Mouse (Mus musculus): ENCODE data around the gene Zfp524. TPM values are rescaled to one million over a fixed set of nuclear protein-coding genes. Genes with fewer than 3 reads are reported as not detected.
"Not testable (repeated sequence)": the region's sequence is repeated elsewhere in the genome, so short reads cannot be mapped to it uniquely, and the experiment has no call there.

Zfp524 gene
- polyA plus RNA-seq, 1 experiment from 2014 or later = 14.9 TPM

DNA sequence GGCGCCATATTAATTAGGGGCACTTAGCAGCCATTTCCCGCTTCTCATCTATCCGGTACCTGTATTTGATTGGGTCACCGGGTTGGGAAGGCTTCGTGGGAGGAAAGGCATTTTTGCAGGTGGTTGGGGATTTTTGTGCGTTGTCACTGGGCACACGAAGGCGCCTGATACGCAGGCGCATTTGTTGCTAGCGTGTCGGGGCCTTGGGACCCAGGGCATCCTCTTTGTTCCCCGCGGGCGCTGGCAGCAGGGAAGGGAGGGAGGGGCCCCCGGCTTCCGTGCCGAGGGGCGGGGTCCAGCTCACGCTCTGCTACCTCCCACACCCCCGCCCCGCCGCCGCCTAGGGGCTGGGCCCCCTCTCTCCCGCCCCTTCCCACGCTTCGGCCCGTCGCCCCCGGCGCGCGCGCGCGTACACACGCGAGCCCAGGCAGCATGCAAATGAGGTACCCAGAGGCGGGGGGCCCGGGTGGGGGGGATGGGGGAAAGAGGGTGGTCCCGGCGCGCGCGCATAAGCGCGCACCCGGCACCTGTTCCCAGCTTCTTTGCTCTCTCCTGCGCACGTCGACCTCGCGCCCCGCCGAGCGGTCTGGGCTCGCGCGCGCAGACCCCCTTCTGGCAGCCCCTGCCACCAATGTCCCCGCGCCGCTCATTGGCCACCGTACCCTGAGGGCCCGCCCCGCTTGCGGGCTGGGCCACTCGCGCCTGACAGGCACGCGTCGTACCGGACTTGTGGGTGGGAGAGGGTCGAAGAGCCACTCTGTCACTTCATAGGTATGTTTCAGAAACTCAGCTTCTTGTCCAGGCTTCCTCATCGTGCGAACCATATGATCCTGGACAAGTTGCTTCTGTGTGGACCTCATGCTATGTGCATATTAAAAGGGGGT, 1.1 kb downstream of the Zfp524 start, which contains the start of gene Gm44973:
TSS of gene Gm44973 (plus strand) at position 379 of the 884 bp plus-strand sequence.
- peak; percentile 97 for DNase-seq (ENCODE audit: low spot score)

DNA sequence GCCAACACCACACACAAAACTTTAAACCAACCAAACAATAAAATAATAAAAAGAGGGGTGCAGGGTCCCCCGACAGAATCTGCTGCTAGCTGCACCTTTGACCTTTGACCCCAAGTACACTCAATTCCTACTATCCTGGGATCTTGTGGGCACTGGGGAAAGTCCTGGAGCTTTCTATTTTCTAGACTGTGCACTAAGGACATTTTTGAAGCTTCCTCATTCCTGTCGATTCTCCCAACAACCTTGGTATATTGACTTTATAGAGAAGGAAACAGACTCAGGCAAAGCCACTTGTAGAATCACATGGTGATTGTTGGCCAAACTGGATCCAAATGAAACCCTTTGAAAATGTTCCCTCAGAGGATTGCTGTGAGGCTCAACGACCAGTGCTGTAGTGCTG, 1.8 kb downstream of the Zfp524 start:
- no peak for DNase-seq (ENCODE audit: low spot score)

DNA sequence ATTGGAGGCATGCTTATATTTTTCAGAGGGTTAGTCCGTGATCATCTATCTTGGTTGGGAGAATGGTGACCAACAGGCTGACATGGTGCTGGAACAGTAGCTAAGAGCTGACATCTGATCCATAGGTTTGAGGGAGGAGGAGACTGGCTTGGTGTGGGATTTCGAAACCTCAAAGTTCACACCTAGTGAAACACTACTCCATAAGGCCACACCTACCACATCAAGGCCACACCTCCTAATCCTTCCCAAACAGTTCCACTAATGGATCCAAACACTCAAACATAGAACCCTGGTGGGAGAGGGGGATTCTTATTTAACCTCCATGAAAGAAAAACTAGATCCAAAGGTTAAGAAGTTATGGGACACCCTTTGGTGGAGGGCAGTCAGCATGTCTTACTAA, 2.7 kb downstream of the Zfp524 start:
- DNase-seq (ENCODE audit: low spot score) = no peak

DNA sequence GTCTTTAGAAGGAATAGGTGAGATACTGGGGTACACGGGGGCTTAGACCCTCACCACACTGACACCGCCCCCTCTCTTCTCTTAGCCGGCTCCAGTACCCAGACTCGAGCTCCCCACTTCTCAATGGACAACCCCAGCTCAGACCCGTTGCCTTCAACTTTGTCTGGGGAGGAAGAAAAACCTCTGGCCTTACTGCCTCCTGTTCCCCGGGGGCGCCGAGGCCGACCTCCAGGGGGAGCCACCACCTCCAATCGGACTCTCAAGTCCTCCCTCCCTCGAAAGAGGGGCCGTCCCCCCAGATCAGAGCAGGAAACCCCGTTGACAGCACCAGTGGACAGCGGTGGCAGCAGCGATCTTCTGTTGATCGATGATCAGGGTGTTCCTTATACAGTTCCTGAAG, 3.1 kb downstream of the Zfp524 start:
- DNase-seq (ENCODE audit: low spot score) = no peak

DNA sequence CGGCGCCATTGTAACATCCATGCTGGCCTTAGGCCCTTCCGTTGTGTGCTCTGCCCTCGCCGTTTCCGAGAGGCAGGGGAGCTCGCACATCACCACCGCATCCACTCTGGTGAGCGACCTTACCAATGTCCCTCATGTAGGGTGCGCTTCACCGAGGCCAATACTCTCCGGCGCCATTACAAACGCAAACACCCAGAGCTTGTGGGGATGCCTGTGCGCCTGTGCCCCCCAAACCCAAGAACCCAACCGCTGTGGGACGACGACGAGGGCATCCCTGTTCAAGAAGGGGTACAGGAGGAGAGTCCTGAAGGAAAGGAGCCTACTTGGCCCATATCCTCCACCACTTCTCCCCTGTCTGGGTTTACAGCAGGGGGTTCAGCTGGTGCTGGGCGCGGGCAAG, 3.7 kb downstream of the Zfp524 start:
- no peak for DNase-seq (ENCODE audit: low spot score)

DNA sequence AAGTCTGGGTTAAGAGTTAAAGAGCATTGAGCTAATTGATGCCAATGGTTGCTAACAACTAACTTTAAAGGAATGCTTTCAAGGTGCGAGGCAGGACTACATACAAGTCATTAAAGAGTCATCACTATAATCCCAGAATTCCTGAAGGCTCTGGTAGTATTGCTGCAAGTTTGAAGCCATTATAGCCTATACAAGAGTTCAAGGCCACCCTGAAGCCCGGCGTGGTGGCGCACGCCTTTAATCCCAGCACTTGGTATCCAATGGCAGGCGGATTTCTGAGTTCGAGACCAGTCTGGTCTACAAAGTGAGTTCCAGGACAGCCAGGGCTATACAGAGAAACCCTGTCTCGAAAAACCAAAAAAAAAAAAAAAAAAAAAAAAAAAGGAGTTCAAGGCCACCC, 5.4 kb downstream of the Zfp524 start:
- DNase-seq (ENCODE audit: low spot score) = not testable (repeated sequence)

DNA sequence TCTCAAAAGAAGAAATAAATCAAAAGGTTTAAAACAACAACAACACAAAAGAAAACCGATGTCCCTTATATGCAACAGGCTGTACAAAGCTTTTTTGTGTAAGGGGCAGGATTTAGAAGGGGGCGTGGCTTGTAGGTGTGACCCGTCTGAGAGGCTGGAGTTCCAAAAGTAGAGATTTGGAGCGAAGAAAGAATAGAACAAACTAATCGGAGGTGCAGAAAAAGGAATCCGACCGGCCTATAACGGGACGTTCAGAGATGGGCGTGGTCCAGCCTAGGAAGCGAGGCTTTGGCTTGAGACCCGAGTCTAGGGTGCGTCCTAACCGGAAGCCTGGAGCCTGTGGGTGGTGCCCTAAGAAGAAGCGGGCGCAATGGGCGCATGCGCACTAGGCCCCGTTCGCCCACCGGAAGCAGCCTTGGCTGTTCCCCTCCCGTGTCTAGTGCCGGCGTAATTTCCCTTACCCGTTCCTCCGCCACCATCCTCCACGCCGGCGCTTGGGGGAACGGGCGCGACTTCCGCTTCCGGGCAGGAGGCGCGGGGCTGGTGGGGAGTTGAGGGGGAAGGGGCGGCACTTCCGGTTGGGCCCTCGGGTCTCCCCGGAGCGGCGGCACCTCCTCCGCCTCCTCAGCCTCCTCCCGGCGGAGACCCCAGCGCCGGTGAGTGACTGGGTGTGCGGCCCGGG, 5.9 kb downstream of the Zfp524 start, which contains the start of the genes Zfp865 and Ccdc106:
TSS of gene Zfp865 (plus strand) at position 377 of the 682 bp plus-strand sequence.
TSS of gene Ccdc106 (plus strand) at position 554 of the 682 bp plus-strand sequence.
- DNase-seq (ENCODE audit: low spot score) = peak; percentile 99

DNA sequence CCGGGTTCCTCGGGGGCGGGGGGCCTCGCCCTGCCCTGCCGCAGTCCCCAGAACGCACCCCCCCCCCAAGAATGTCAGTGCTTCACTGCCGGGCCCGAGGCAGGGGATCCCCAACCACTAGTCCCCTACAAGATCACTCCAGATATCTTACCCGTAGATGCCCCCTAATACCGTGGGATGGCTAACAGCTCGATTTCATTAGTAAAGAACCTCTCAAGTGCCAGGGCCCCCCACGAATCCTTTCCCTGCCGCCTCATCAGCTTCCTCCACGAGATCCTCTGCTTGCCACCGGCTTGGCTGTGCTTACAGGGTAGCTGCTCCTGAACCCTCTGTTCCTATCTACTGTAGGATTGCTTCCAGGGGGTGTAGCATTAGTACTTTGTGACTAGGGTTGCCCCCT, 6.5 kb downstream of the Zfp524 start:
- no peak for DNase-seq (ENCODE audit: low spot score)

DNA sequence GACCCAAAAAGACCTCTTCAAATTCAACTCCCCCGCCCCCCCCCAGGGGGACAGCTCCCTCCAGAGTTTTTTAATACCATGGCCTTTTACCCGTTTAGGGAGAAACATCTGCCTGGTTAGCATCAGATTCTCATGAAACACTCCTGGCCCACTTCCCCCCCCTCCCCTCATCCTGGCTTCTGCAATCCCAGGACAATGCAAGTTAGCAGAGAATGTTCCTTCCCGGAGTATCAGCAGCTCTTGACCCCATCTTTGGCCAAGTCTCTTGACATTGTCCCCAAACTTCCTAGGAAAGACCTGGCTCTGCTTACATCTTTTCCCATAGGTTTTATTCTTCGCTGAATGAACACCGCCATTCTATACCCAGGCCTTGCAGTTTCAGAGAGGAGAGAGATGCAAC, 7.0 kb downstream of the Zfp524 start:
- DNase-seq (ENCODE audit: low spot score) = no peak

DNA sequence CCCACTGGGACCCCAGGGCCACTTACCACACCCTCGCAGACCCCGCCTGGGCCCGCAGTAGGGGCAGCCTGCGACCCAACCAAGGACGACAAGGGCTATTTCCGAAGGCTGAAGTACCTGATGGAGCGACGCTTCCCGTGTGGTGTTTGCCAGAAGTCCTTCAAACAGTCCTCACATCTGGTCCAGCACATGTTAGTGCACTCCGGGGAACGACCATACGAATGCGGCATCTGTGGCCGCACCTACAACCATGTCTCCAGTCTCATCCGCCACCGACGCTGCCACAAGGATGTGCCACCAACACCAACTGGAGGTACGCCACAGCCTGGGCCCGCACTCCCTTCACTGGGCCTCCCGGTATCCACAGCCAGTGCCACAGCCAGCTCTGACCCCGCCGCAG, 15.3 kb downstream of the Zfp524 start:
- DNase-seq (ENCODE audit: low spot score) = no peak

DNA sequence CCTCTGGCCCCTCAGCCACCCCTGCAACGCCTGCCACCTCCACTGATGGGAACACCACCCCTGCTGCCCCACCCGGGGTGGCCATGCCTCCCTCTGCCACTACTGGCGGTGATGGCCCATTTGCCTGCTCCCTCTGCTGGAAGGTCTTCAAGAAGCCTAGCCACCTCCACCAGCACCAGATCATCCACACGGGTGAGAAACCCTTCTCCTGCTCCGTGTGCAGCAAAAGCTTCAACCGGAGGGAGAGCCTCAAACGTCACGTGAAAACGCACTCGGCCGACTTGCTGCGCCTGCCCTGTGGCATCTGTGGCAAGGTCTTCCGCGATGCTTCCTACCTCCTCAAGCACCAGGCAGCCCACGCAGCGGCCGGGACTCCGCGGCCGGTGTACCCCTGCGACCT, 15.7 kb downstream of the Zfp524 start:
- no peak for DNase-seq (ENCODE audit: low spot score)

DNA sequence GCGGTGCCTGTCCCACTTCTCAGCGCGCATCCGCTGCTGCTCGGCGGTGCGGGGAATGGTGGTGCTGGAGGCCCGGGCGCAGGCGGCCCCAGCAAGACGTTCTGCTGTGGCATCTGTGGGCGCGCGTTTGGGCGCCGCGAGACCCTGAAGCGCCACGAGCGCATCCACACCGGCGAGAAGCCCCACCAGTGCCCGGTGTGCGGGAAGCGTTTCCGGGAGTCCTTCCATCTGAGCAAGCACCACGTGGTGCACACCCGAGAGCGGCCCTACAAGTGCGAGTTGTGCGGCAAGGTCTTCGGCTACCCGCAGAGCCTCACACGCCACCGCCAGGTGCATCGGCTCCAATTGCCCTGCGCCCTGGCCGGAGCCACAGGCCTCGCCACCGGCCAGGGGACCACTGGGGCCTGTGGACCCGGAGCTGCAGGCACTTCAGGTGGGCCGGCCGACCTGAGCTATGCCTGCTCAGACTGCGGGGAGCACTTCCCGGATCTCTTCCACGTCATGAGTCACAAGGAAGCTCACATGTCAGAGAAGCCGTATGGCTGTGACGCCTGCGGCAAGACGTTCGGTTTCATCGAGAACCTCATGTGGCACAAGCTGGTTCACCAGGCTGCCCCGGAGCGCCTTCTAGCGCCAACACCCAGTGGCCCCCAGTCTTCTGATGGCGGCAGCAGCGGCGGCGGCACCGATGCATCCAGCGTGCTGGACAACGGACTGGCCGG, 16.5 kb downstream of the Zfp524 start:
- DNase-seq (ENCODE audit: low spot score) = no peak

DNA sequence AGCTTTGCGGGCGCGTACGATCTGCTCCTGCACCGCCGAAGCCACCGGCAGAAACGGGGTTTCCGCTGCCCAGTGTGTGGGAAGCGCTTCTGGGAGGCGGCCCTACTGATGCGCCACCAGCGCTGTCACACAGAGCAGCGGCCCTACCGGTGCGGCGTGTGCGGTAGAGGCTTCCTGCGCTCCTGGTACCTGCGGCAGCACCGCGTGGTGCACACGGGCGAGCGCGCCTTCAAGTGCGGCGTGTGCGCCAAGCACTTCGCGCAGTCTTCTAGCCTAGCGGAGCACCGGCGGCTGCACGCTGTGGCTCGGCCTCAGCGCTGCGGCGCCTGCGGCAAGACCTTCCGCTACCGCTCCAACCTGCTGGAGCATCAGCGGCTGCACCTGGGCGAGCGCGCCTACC, 17.3 kb downstream of the Zfp524 start:
- DNase-seq (ENCODE audit: low spot score) = no peak

DNA sequence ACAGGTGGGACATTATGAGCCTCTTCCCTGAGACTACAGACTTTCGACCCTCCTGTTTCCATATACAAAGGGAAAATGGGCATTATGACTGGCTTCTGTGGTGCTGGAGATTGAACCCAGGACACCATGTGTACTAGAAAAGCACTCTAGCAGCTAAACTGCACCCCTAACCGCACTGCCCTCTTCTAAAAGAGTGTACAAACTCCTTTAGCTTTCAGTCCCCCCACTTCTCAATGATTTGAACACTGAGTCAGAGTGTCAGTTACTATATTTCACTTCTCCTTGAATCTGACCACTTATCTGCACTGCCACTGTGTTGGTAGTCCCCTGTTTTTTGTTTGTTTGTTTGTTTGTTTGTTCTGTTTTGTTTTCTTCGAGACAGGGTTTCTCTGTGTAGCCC, 19.6 kb downstream of the Zfp524 start, which contains the start of gene 4632433K11Rik:
TSS of gene 4632433K11Rik (plus strand) at position 301 of the 400 bp plus-strand sequence.
- DNase-seq (ENCODE audit: low spot score) = no peak

DNA sequence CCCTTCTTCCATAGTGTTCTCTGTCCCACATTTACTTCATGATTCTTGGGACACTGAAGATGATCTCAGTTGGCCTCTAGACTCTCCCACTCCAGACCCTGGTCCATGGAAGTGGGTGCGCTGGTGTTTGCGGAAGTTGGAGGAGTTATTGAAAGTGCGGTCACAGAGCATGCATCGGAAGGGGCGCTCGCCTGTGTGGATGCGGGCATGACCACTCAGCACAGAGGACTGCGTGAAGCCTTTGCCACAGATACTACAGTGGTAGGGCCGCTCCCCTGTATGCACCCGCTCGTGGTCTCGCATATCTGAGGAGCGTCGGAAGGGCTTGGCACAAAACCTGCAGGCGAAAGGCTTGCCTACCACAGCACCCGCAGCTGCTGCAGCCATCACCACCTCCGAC, 21.4 kb downstream of the Zfp524 start:
- DNase-seq (ENCODE audit: low spot score) = no peak

DNA sequence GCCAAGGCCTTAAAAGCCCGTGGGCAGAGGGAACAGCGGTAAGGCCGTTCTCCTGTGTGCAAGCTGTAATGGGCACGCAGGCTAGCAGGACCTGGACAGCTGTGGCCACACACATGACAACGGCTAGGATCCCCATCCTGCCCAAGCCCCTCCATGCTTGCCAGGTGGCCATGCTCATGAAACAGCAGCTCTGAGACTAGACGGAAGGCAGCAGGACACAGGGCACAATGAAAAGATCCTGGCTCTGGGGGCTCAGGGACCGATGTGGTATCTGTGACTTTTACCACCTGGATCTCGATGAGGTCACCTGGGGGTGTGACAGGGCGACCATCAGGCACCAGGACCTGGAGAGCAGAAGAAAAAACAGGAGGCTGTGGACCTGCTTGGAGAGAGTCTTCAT, 21.9 kb downstream of the Zfp524 start:
- DNase-seq (ENCODE audit: low spot score) = no peak

DNA sequence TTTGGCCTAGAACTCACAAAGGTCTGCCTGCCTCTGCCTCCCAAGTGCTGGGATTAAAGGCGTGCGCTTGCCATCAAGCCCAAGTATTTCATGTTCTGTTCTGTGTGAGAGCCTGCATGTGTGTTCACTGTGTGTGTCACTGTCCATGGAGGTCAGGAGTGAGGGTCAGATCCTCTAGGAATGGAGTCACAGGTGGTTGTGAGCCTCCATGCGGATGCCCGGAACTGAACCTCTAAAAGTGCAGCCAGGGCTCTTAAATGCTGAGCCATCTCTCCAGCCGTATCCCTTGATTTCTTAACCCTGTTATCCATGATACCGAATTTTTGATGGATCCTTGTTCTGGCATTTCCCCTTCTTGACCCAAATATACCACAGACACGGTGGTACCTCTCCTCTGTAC, 22.8 kb downstream of the Zfp524 start:
- DNase-seq (ENCODE audit: low spot score) = no peak

DNA sequence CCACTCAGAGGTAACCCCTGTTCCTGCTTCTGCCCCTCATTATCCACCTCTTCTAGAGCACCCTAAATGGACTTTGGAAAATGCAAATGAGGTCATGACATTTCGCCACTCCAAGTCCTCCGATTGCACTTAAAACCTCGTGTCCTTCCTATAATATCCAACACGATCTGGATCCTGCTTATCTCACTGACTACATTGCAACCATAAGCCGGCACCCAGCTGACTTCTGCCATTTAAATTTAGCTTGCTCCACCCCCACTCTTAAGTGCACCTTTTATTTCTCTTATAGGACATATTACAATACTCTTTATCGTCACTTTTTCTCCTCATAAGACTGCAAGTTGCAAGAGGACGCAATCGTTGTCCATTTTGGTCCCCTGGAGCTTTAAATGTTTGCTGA, 23.3 kb downstream of the Zfp524 start:
- DNase-seq (ENCODE audit: low spot score) = no peak

DNA sequence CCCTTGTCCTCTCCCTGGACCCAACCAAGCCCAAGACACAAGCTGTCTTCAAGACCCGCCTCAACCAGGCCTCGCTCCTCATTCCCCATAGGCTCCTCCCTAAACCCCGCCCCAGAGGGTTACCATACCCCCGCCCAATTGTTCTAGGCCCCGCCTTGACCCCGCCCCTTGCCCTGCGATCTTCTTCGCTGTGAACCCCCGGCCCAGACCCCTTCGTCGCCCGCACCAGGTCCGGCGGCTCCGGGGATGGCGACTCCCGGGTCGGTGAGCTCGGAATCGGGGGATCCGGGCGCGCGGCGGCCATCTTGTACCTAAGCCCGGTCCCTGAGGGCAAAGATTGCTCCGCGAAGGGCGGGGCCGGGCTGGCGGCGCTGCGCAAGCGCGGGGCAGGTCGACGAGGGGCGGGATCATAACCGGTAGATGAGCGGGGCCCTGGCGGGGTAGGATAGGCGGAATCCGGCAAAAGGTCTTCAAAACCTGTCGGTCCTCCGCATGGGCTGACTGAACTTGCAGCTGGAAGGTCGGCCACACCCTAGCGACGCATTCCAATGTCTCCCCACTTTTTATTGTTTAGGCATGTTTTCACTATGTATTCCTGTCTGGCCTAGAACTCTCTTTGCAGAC, 24.0 kb downstream of the Zfp524 start, which contains the start of gene Zfp784:
TSS of gene Zfp784 (minus strand) at position 338 of the 624 bp plus-strand sequence.
- peak; percentile 94 for DNase-seq (ENCODE audit: low spot score)

DNA sequence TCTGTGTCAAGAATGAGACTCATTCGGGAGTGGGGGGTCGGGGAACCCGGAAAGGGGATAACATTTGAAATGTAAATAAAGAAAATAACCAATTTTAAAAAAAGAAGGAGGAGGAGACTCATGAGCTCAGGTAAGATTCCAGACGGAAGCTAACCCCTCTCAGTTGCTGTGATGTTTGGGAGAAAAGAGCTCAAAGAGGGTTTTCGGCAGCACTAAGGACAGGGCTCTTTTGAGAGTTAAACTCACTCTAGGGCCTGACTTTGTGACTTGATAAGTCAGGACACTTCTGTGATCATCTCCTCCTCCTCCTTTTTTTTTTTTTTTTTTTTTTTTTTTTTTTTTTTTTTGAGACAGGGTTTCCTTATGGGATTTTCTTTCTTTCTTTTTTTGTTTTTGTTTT, 24.7 kb downstream of the Zfp524 start:
- DNase-seq (ENCODE audit: low spot score) = no peak

DNA sequence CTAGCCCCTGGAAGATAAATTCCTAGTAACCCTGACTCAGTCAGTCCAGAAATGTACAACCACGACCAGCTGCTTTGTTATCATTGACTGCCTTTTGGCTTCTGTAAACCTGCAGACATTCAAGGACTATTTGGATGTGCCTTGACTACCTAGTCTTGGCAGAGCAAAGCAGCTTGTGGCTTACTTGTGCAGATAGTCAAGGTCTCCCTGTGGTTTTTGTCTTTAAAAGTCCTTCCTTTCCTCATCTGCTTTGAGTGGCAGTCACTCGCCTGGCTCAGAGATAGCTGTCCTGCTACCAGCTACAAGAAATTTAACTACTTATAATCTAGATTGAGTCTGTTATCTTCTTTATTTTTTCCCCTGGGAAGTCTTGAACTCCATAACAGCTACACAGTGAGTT, 30.8 kb downstream of the Zfp524 start:
- DNase-seq (ENCODE audit: low spot score) = no peak

Data from thymus, postnatal 0 days (tissue).